Mouse (Mus musculus): ENCODE results near the gene Dtd1. TPM values are rescaled to one million over a fixed set of nuclear protein-coding genes. Genes with fewer than 3 reads are reported as not detected.

Dtd1 gene
- polyA plus RNA-seq, 1 experiment: 10.5 TPM

- Histone ChIP-seq H3ac (ENCODE audit: control insufficient read depth, insufficient read length) (no peak overlapping the region), H3K4me2 (ENCODE audit: low read depth) (no peak overlapping the region), H3K36me3 (ENCODE audit: control insufficient read depth, insufficient read depth) (no peaks in the 10 kb centered on the region), H3K79me2 (ENCODE audit: control insufficient read depth, insufficient read depth) (no peaks in the 10 kb centered on the region), H3K4me3 (no peak overlapping the region), H3K27me3 (ENCODE audit: control insufficient read depth, insufficient read depth, insufficient read length) (no peaks in the 10 kb centered on the region)
- TF ChIP-seq USF1 (IDR thresholded peaks at IDR 0.05; ENCODE audit: low read depth): no peak
- no peak for TF ChIP-seq SRF (IDR thresholded peaks at IDR 0.05; ENCODE audit: control insufficient read depth, insufficient read length, low read depth)
- no peak for TF ChIP-seq TCF12 (IDR thresholded peaks at IDR 0.05; ENCODE audit: insufficient read depth, poor library complexity, severe bottlenecking)
- no peak for TF ChIP-seq CEBPB (IDR thresholded peaks at IDR 0.05; ENCODE audit: insufficient read depth, poor library complexity, severe bottlenecking)
- no peak for TF ChIP-seq E2F4 (IDR thresholded peaks at IDR 0.05; ENCODE audit: insufficient read depth)
- TF ChIP-seq MYOG (IDR thresholded peaks at IDR 0.05; ENCODE audit: control insufficient read depth in 1 of 3, insufficient read depth in 1 of 3, insufficient read length in 2 of 3, low read depth in 2 of 3): no peak
- no peak for TF ChIP-seq POLR2AphosphoS2 (IDR thresholded peaks at IDR 0.05; ENCODE audit: insufficient read length, low read depth)
- TF ChIP-seq POLR2A (IDR thresholded peaks at IDR 0.05; ENCODE audit: insufficient read length, low read depth): no peak
- TF ChIP-seq MYOD1 (IDR thresholded peaks at IDR 0.05; ENCODE audit: control insufficient read depth in 1 of 3, insufficient read length in 2 of 3, low read depth in 2 of 3): no peak
- no peak for TF ChIP-seq TCF3 (IDR thresholded peaks at IDR 0.05; ENCODE audit: insufficient read length, low read depth)
- no peak for TF ChIP-seq REST (IDR thresholded peaks at IDR 0.05; ENCODE audit: insufficient read depth, insufficient read length)
Measured at GRCm38 (mm10) chr2:144769556-144769955, 169.9 kb downstream of the Dtd1 start.

GRCm38 (mm10) chr2:144770452-144770941 lies 170.8 kb downstream of the Dtd1 start:
- H3K4me3 ChIP-seq: no peak overlapping the region
- no peaks in the 10 kb centered on the region for H3K27me3 ChIP-seq (ENCODE audit: control insufficient read depth, insufficient read depth, insufficient read length)
- H3K79me2 ChIP-seq (ENCODE audit: control insufficient read depth, insufficient read depth): no peaks in the 10 kb centered on the region
- TF ChIP-seq E2F4 (IDR thresholded peaks at IDR 0.05; ENCODE audit: insufficient read depth) (no peak), MAX (IDR thresholded peaks at IDR 0.05; ENCODE audit: low read depth) (no peak), REST (IDR thresholded peaks at IDR 0.05; ENCODE audit: insufficient read depth, insufficient read length) (no peak), SRF (IDR thresholded peaks at IDR 0.05; ENCODE audit: control insufficient read depth, insufficient read length, low read depth) (no peak), POLR2A (IDR thresholded peaks at IDR 0.05; ENCODE audit: insufficient read length, low read depth) (no peak), POLR2AphosphoS2 (IDR thresholded peaks at IDR 0.05; ENCODE audit: insufficient read length, low read depth) (no peak), MYOD1 (IDR thresholded peaks at IDR 0.05; ENCODE audit: control insufficient read depth in 1 of 3, insufficient read length in 2 of 3, low read depth in 2 of 3) (no peak), MYOG (IDR thresholded peaks at IDR 0.05; ENCODE audit: control insufficient read depth in 1 of 3, insufficient read depth in 1 of 3, insufficient read length in 2 of 3, low read depth in 2 of 3) (no peak), CEBPB (IDR thresholded peaks at IDR 0.05; ENCODE audit: insufficient read depth, poor library complexity, severe bottlenecking) (no peak), USF1 (IDR thresholded peaks at IDR 0.05; ENCODE audit: low read depth) (no peak), TCF3 (IDR thresholded peaks at IDR 0.05; ENCODE audit: insufficient read length, low read depth) (no peak), TCF12 (IDR thresholded peaks at IDR 0.05; ENCODE audit: insufficient read depth, poor library complexity, severe bottlenecking) (no peak)
- H3K36me3 ChIP-seq (ENCODE audit: control insufficient read depth, insufficient read depth): no peaks in the 10 kb centered on the region
- H3K4me2 ChIP-seq (ENCODE audit: low read depth): no peak overlapping the region
- no peak overlapping the region for H3ac ChIP-seq (ENCODE audit: control insufficient read depth, insufficient read length)

- Histone ChIP-seq H3K36me3 (ENCODE audit: control insufficient read depth, insufficient read depth) (no peaks in the 10 kb centered on the region), H3K79me2 (ENCODE audit: control insufficient read depth, insufficient read depth) (no peaks in the 10 kb centered on the region), H3K27me3 (ENCODE audit: control insufficient read depth, insufficient read depth, insufficient read length) (no peaks in the 10 kb centered on the region), H3K4me3 (no peak overlapping the region), H3K4me2 (ENCODE audit: low read depth) (no peak overlapping the region), H3ac (ENCODE audit: control insufficient read depth, insufficient read length) (no peak overlapping the region)
- TF ChIP-seq MYOD1 (IDR thresholded peaks at IDR 0.05; ENCODE audit: control insufficient read depth in 1 of 3, insufficient read length in 2 of 3, low read depth in 2 of 3) (no peak), TCF3 (IDR thresholded peaks at IDR 0.05; ENCODE audit: insufficient read length, low read depth) (no peak), POLR2A (IDR thresholded peaks at IDR 0.05; ENCODE audit: insufficient read length, low read depth) (no peak), E2F4 (IDR thresholded peaks at IDR 0.05; ENCODE audit: insufficient read depth) (no peak), SRF (IDR thresholded peaks at IDR 0.05; ENCODE audit: control insufficient read depth, insufficient read length, low read depth) (no peak), TCF12 (IDR thresholded peaks at IDR 0.05; ENCODE audit: insufficient read depth, poor library complexity, severe bottlenecking) (no peak)
Measured at GRCm38 (mm10) chr2:144771841-144772240, 172.1 kb downstream of the Dtd1 start.

- Histone ChIP-seq H3ac (ENCODE audit: control insufficient read depth, insufficient read length) (no peak overlapping the region), H3K4me3 (no peak overlapping the region), H3K27me3 (ENCODE audit: control insufficient read depth, insufficient read depth, insufficient read length) (no peaks in the 10 kb centered on the region), H3K4me2 (ENCODE audit: low read depth) (no peak overlapping the region), H3K36me3 (ENCODE audit: control insufficient read depth, insufficient read depth) (no peaks in the 10 kb centered on the region), H3K79me2 (ENCODE audit: control insufficient read depth, insufficient read depth) (no peaks in the 10 kb centered on the region)
- TF ChIP-seq MYOG (IDR thresholded peaks at IDR 0.05; ENCODE audit: control insufficient read depth in 1 of 3, insufficient read depth in 1 of 3, insufficient read length in 2 of 3, low read depth in 2 of 3) (no peak), USF1 (IDR thresholded peaks at IDR 0.05; ENCODE audit: low read depth) (no peak), MAX (IDR thresholded peaks at IDR 0.05; ENCODE audit: low read depth) (no peak), POLR2AphosphoS2 (IDR thresholded peaks at IDR 0.05; ENCODE audit: insufficient read length, low read depth) (no peak), TCF12 (IDR thresholded peaks at IDR 0.05; ENCODE audit: insufficient read depth, poor library complexity, severe bottlenecking) (no peak), REST (IDR thresholded peaks at IDR 0.05; ENCODE audit: insufficient read depth, insufficient read length) (no peak), MYOD1 (IDR thresholded peaks at IDR 0.05; ENCODE audit: control insufficient read depth in 1 of 3, insufficient read length in 2 of 3, low read depth in 2 of 3) (no peak), CEBPB (IDR thresholded peaks at IDR 0.05; ENCODE audit: insufficient read depth, poor library complexity, severe bottlenecking) (no peak), SRF (IDR thresholded peaks at IDR 0.05; ENCODE audit: control insufficient read depth, insufficient read length, low read depth) (no peak), TCF3 (IDR thresholded peaks at IDR 0.05; ENCODE audit: insufficient read length, low read depth) (no peak), POLR2A (IDR thresholded peaks at IDR 0.05; ENCODE audit: insufficient read length, low read depth) (no peak), E2F4 (IDR thresholded peaks at IDR 0.05; ENCODE audit: insufficient read depth) (no peak)
Measured at GRCm38 (mm10) chr2:144774636-144775160, 175.0 kb downstream of the Dtd1 start.
